Mouse (Mus musculus) liver, embryonic 14.5 days (tissue): ENCODE results near the gene Sat2. TPM values are rescaled to one million over a fixed set of nuclear protein-coding genes. Genes with fewer than 3 reads are reported as not detected.

ENCODE experiments used
- ATAC-seq: fragments of 200-750 bp; cut with Nextera tagmentation; 2 replicates; pipeline ENCODE4 v1.8.0; 2017; ENCODE audit warnings: moderate number of reproducible peaks, mild to moderate bottlenecking, moderate library complexity; ENCODE audit not compliant: insufficient read depth
- DNase-seq, 3 experiments: peaks; one replicate each; pipeline ENCODE4 v3.0.0-alpha.2; 2012 to 2013; ENCODE audit warnings: low read depth in 3 of 3, low spot score in 3 of 3
- H3K27ac ChIP-seq: fragments of 300-500 bp; sonication (generic); 2 replicates; pipeline ENCODE4 v1.5.1; 2014; ENCODE audit warnings: moderate library complexity, mild to moderate bottlenecking, control low read depth, inconsistent platforms
- H3K27me3 ChIP-seq: fragments of 300-500 bp; sonication (generic); 2 replicates; pipeline ENCODE4 v1.6.1; 2014; ENCODE audit warnings: mild to moderate bottlenecking, low read length, moderate library complexity; ENCODE audit not compliant: control insufficient read depth, insufficient read depth
- H3K36me3 ChIP-seq: fragments of 300-500 bp; sonication (generic); replicated peaks from 2 replicates; pipeline ENCODE4 v1.6.1; 2014; ENCODE audit warnings: low read depth; ENCODE audit not compliant: control insufficient read depth, insufficient read depth
- H3K4me1 ChIP-seq, 2 experiments: fragments of 200-500 bp in 1 of 2; fragments of 300-500 bp in 1 of 2; sonication (generic) in 1 of 2; replicated peaks; 2 replicates each; pipeline ENCODE4 v1.6.1; 2012 to 2014; ENCODE audit warnings: antibody characterized with exemption in 1 of 2, inconsistent platforms in 1 of 2, low read length in 1 of 2; ENCODE audit not compliant: control insufficient read depth in 2 of 2, insufficient read depth in 2 of 2
- H3K4me2 ChIP-seq: fragments of 300-500 bp; sonication (generic); 2 replicates; pipeline ENCODE4 v1.6.1; 2014; ENCODE audit warnings: low read depth, mild to moderate bottlenecking, control low read depth, moderate library complexity
- H3K4me3 ChIP-seq, 2 experiments: fragments of 200-500 bp in 1 of 2; fragments of 300-500 bp in 1 of 2; sonication (generic) in 1 of 2; 2 replicates each; pipeline ENCODE4 v1.5.1; 2012 to 2014; ENCODE audit warnings: low read depth in 2 of 2, low read length in 2 of 2, mild to moderate bottlenecking in 2 of 2, control low read depth in 1 of 2, inconsistent platforms in 1 of 2, moderate library complexity in 1 of 2; ENCODE audit not compliant: insufficient read depth in 1 of 2
- H3K9ac ChIP-seq: fragments of 300-500 bp; sonication (generic); replicated peaks from 2 replicates; pipeline ENCODE4 v1.6.1; 2014; ENCODE audit warnings: mild to moderate bottlenecking, control low read depth, moderate library complexity
- H3K9me3 ChIP-seq: fragments of 300-500 bp; sonication (generic); 2 replicates; pipeline ENCODE4 v1.6.1; 2016; ENCODE audit warnings: low read length, mixed read lengths; ENCODE audit not compliant: control insufficient read depth
- CTCF ChIP-seq: IDR thresholded peaks from 2 replicates; pipeline ENCODE4 v1.5.1; 2016; ENCODE audit warnings: antibody characterized with exemption, low read depth, control low read depth
- EP300 ChIP-seq: IDR thresholded peaks from 2 replicates; pipeline ENCODE4 v1.6.1; 2016; ENCODE audit warnings: antibody characterized with exemption, low read depth
- WGBS: fragments of 180-500 bp; shearing (Covaris S2); extraction: QIAGEN DNeasy Blood & Tissue Kit; methylation state at CpG from one replicate; pipeline ENCODE4 v1.1.7; 2014; ENCODE audit not compliant: insufficient replicate concordance; 5-methylcytosine and 5-hydroxymethylcytosine counted together
- polyA plus RNA-seq, 2 experiments: library from polyadenylated mRNA; depleted of rRNA in 1 of 2; stranded (reverse) in 1 of 2; unstranded in 1 of 2; fragments of >200 nt; fragmentation: Nextera tagmentation in 1 of 2; extraction: Ambion mirVana in 1 of 2; gene quantifications; 2 replicates each; pipeline versions ENCODE4 v1.2.1 to v1.2.3; 2012 to 2014

Gene Sat2
- polyA plus RNA-seq, 2 experiments = 5.1 to 10.0 TPM

GRCm38 (mm10) chr11:69589207-69589834 is 32.5 kb upstream of the Sat2 start:
- Histone ChIP-seq H3K4me3 (no peak overlapping the region), H3K4me1 (peaks cover 50 to 67% of the 10 kb centered on the region in 2 experiments), H3K9ac (peak overlapping the region; percentile 29), H3K27me3 (no peaks in the 10 kb centered on the region), H3K9me3 (no peaks in the 10 kb centered on the region), H3K27ac (peak overlapping the region; percentile 66), H3K36me3 (peaks cover 34% of the 10 kb centered on the region), H3K4me2 (peak overlapping the region; percentile 45)
- DNase-seq = no peak
- WGBS = 32% methylated on average over 22 of the region's 22 CpGs
- TF ChIP-seq EP300 (peak; percentile 79), CTCF (no peak)
- ATAC-seq = peak; percentile 78

GRCm38 (mm10) chr11:69590622-69591021 is 31.2 kb upstream of the Sat2 start:
- peaks cover 37 to 56% of the 10 kb centered on the region in 2 experiments for H3K4me1 ChIP-seq
- peak overlapping the region; percentile 66; the same call in 1 of the 2 replicates for H3K27ac ChIP-seq
- no peak for DNase-seq
- H3K9me3 ChIP-seq = no peaks in the 10 kb centered on the region
- peak overlapping the region; percentile 45 for H3K4me2 ChIP-seq
- no peak overlapping the region; the same call in 1 of the 2 replicates for H3K9ac ChIP-seq
- WGBS = 63% methylated on average over 8 of the region's 8 CpGs
- H3K36me3 ChIP-seq = peaks cover 34% of the 10 kb centered on the region
- peak; percentile 36; the same call in 1 of the 2 replicates for ATAC-seq
- H3K4me3 ChIP-seq = no peak overlapping the region
- no peak for TF ChIP-seq CTCF
- no peaks in the 10 kb centered on the region for H3K27me3 ChIP-seq

DNA sequence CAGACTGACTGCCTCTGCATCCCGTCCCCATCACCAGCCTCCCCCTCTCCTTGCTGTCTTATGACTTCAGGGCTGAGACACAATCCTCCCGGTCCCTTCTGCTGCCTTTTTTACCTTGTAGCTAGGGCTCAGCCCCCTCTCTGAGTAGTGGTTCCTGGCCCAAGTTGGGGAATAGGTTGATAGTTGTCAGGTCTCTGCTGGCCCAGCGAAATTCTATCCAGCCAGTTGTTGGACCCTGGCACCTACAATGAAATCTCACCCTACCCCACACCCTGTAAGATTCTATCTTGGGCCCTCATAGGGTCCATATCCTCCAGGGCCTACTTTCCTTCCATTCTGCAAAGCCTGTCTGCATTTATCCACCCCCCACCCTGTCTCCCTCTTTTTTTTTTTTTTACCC is 30.4 kb upstream of the Sat2 start:
- no peak overlapping the region for H3K9ac ChIP-seq
- H3K4me2 ChIP-seq = no peak overlapping the region

DNA sequence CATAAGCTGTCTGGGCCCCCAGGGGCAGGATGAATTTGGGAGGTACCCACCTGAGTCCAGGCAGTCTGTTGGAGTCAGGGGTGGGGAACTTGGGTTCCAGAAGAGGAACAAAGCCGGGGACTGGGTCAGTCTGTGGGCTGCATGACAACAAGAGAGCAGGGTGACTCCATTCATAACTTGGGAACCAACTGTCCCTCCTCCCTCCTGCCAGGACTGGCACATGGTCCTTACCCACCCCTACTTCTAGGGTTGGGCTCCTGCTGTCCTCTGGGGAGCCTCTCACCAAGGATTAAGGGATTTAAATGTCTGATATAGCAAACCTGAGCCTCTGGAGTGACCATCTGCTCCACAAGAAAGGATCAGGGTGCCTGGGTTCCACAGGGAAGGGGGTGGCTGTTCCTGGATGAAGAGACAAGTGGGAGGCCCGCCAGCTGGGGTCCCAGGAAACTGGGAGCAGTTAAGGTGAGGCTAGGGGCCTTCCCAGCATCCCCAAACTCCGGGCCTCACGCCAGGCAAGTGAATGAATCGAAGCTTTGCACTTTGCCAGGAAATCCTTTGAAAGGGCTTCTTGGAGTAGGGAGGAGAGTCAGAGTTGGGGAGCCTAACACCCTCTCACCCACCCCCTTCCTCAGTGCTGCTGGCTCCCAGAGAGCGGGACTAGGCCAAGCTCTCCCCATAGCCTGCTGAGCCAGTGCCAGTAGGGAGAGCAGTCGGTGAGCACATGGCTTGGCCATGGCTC is 29.8 kb upstream of the Sat2 start:
- Histone ChIP-seq H3K27me3 (no peaks in the 10 kb centered on the region), H3K9ac (peak overlapping the region; percentile 11; the same call in 1 of the 2 replicates), H3K4me3 (no peak overlapping the region), H3K4me2 (no peak overlapping the region), H3K36me3 (peaks cover 34% of the 10 kb centered on the region), H3K9me3 (no peaks in the 10 kb centered on the region), H3K27ac (peak overlapping the region; percentile 53), H3K4me1 (peaks cover 30 to 46% of the 10 kb centered on the region in 2 experiments)
- WGBS = 71% methylated on average over 7 of the region's 7 CpGs
- DNase-seq (no peak), ATAC-seq (no peak)
- TF ChIP-seq CTCF (no peak), EP300 (no peak)

More for the DNA sequence above, 30.4 kb upstream of the Sat2 start:
- DNase-seq = no peak
- no peak for ATAC-seq
- TF ChIP-seq CTCF (no peak), EP300 (no peak)
- 77% methylated on average over 3 of the region's 3 CpGs for WGBS
- Histone ChIP-seq H3K4me1 (peaks cover 31 to 49% of the 10 kb centered on the region in 2 experiments), H3K9me3 (no peaks in the 10 kb centered on the region), H3K36me3 (peaks cover 34% of the 10 kb centered on the region), H3K27me3 (no peaks in the 10 kb centered on the region), H3K4me3 (no peak overlapping the region), H3K27ac (peak overlapping the region; percentile 7)

DNA sequence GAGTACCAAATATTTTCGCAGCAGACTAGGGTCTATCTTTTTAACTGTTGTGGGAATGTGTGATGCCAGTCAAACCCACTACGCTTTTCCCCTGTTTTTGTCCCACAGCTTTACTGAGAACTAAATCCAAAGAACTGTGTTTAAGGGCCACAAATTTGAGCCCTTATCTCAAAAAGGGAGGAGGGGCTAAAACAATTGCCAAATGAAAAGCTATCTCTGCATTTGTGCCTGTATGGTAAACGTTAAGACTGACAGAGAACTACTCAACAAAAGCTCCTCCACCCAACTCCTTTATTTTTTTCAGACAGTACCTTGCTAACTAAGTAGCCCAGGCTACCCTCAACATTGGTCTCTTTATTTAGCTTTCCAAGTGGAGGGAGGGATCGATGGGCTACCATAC is 29.0 kb upstream of the Sat2 start:
- Histone ChIP-seq H3K27ac (peak overlapping the region; percentile 53), H3K36me3 (peaks cover 29% of the 10 kb centered on the region), H3K4me1 (peaks cover 30 to 46% of the 10 kb centered on the region in 2 experiments), H3K9ac (peak overlapping the region; percentile 11; the same call in 1 of the 2 replicates), H3K9me3 (no peaks in the 10 kb centered on the region), H3K4me3 (no peak overlapping the region), H3K27me3 (no peaks in the 10 kb centered on the region), H3K4me2 (no peak overlapping the region)
- DNase-seq (no peak), ATAC-seq (no peak)
- no peak for TF ChIP-seq CTCF
- TF ChIP-seq EP300 = no peak
- 54% methylated on average over 4 of the region's 4 CpGs for WGBS
